Mouse (Mus musculus) embryonic fibroblast, embryonic 13.5 days (primary cell): Measurements from ENCODE around the gene Ang. TPM values are rescaled to one million over a fixed set of nuclear protein-coding genes. Genes with fewer than 3 reads are reported as not detected.
"Not testable (repeated sequence)": the region's sequence is repeated elsewhere in the genome, so short reads cannot be mapped to it uniquely, and the experiment has no call there.

Experiments used
- H3K27ac ChIP-seq: 2 replicates; pipeline ENCODE4 v1.5.1; 2012; ENCODE audit warnings: low read length, control low read depth, inconsistent platforms; ENCODE audit not compliant: insufficient read depth
- H3K4me1 ChIP-seq: 2 replicates; pipeline ENCODE4 v1.6.1; 2011; ENCODE audit warnings: low read length; ENCODE audit not compliant: control insufficient read depth, insufficient read depth
- H3K4me3 ChIP-seq: 2 replicates; pipeline ENCODE4 v1.5.1; 2011; ENCODE audit warnings: mild to moderate bottlenecking, control low read depth, low read length; ENCODE audit not compliant: insufficient read depth
- CTCF ChIP-seq: IDR thresholded peaks from 2 replicates; pipeline ENCODE4 v1.5.1; 2011; ENCODE audit warnings: mild to moderate bottlenecking, control low read depth, low read length, moderate library complexity, borderline replicate concordance; ENCODE audit not compliant: insufficient read depth
- POLR2A ChIP-seq: IDR thresholded peaks from 2 replicates; pipeline ENCODE4 v1.6.1; 2011; ENCODE audit warnings: low read depth, mild to moderate bottlenecking, control low read depth, low read length, moderate library complexity
- polyA plus RNA-seq: library from polyadenylated mRNA; stranded (reverse); fragments of >200 nt; gene quantifications from 2 replicates; pipeline ENCODE4 v1.2.4, GENCODE M21; 2011; ENCODE audit warnings: low read depth; ENCODE audit not compliant: missing spikeins, insufficient read length

Gene Ang
- polyA plus RNA-seq, 1 experiment: 11.4 TPM

GRCm38 (mm10) chr14:51095736-51096524 is 5.0 kb downstream of the Ang start:
- TF ChIP-seq POLR2A: no peak
- no peak for TF ChIP-seq CTCF
- no peak overlapping the region for H3K27ac ChIP-seq
- H3K4me1 ChIP-seq: peaks cover 5% of the 10 kb centered on the region; the same call in 1 of the 2 replicates
- no peak overlapping the region for H3K4me3 ChIP-seq

- not testable (repeated sequence) for H3K4me3 ChIP-seq, H3K4me1 ChIP-seq, H3K27ac ChIP-seq
Measured at GRCm38 (mm10) chr14:51098300-51098699, 7.3 kb downstream of the Ang start.

- peaks cover 5% of the 10 kb centered on the region; the same call in 1 of the 2 replicates for H3K4me1 ChIP-seq
- no peak overlapping the region for H3K27ac ChIP-seq
- TF ChIP-seq POLR2A: no peak
- no peak for TF ChIP-seq CTCF
- no peak overlapping the region for H3K4me3 ChIP-seq
Measured at GRCm38 (mm10) chr14:51098921-51099320, 8.0 kb downstream of the Ang start.

- TF ChIP-seq CTCF (no peak), POLR2A (no peak)
- H3K4me1 ChIP-seq: no peaks in the 10 kb centered on the region
- H3K4me3 ChIP-seq: no peak overlapping the region
- no peak overlapping the region for H3K27ac ChIP-seq
Measured at GRCm38 (mm10) chr14:51101284-51101683, 10.3 kb downstream of the Ang start.

GRCm38 (mm10) chr14:51103217-51103616 is 12.3 kb downstream of the Ang start:
- Histone ChIP-seq H3K27ac (no peak overlapping the region), H3K4me1 (no peaks in the 10 kb centered on the region), H3K4me3 (no peak overlapping the region)
- TF ChIP-seq CTCF (peak; percentile 77; the same call in 1 of the 2 replicates), POLR2A (no peak)

- Histone ChIP-seq H3K4me1 (no peaks in the 10 kb centered on the region), H3K4me3 (no peak overlapping the region), H3K27ac (no peak overlapping the region)
- TF ChIP-seq CTCF (no peak), POLR2A (no peak)
Measured at GRCm38 (mm10) chr14:51104366-51104765, 13.4 kb downstream of the Ang start.

- Histone ChIP-seq H3K27ac (no peak overlapping the region), H3K4me1 (no peaks in the 10 kb centered on the region), H3K4me3 (no peak overlapping the region)
- TF ChIP-seq CTCF (no peak), POLR2A (no peak)
Measured at GRCm38 (mm10) chr14:51106449-51106967, 15.6 kb downstream of the Ang start.

- no peak overlapping the region for H3K4me3 ChIP-seq
- TF ChIP-seq CTCF (no peak), POLR2A (no peak)
- no peaks in the 10 kb centered on the region for H3K4me1 ChIP-seq
- H3K27ac ChIP-seq: no peak overlapping the region
Measured at GRCm38 (mm10) chr14:51111966-51112365, 21.0 kb downstream of the Ang start.

- H3K4me1 ChIP-seq: no peaks in the 10 kb centered on the region
- TF ChIP-seq POLR2A: no peak
- no peak for TF ChIP-seq CTCF
- H3K4me3 ChIP-seq: no peak overlapping the region
- no peak overlapping the region for H3K27ac ChIP-seq
Measured at GRCm38 (mm10) chr14:51113476-51113875, 22.5 kb downstream of the Ang start.

- Histone ChIP-seq H3K4me3 (no peak within 1 kb of the TSS), H3K27ac (no peak within 1 kb of the TSS), H3K4me1 (no peaks in the 10 kb centered on the region)
- no peak for TF ChIP-seq POLR2A
- no peak for TF ChIP-seq CTCF
Measured at GRCm38 (mm10) chr14:51113916-51114560, 23.1 kb downstream of the Ang start, which contains the start of gene Eddm3b. Gene Eddm3b (plus strand): TSS chr14:51114426.
